Comparison of ENCODE assay signal across 11 mouse cellular contexts in genomic region chr5:100041272-100041671, GRCm38 (mm10). TPM values are rescaled to one million over a fixed set of nuclear protein-coding genes. Genes with fewer than 3 reads are reported as not detected.
DNase-seq lines count a peak whose midpoint lies in the region; ATAC-seq and TF ChIP-seq lines count a peak whose summit lies in the region.
"Had no signal": no experiment of that assay in that cellular context is flagged by ENCODE, and none has a peak within 500 bp of the region (broad histone marks: within the 10 kb centered on the region; RNA-seq: fewer than 3 reads in every experiment).

No protein-coding gene starts in this region.

- 0 out of 2 replicates have a peak, but pooled peaks cover 2% of the 10 kb centered on the region for H3K36me3 ChIP-seq in heart, embryonic 15.5 days
- peaks cover 17% of the 10 kb centered on the region for H3K36me3 ChIP-seq in C2C12 (ENCODE audit: control insufficient read depth, insufficient read depth)
- H3K36me3 ChIP-seq in forebrain, embryonic 14.5 days (ENCODE audit: control insufficient read depth, insufficient read depth, low read length), result peaks cover 7% of the 10 kb centered on the region; the same call in 1 of the 2 replicates
- peaks cover 23% of the 10 kb centered on the region for H3K36me3 ChIP-seq in liver, embryonic 15.5 days (replicated peaks)

- no peak overlapping the region for H3ac ChIP-seq in C2C12 (ENCODE audit: control insufficient read depth, insufficient read length, low read depth)

- TF ChIP-seq CTCF in C2C12 (IDR thresholded peaks at IDR 0.05; ENCODE audit: control insufficient read depth, insufficient read depth, insufficient read length), result no peak

- no peak overlapping the region for H3K4me3 ChIP-seq in heart, embryonic 15.5 days
- H3K4me3 ChIP-seq in C2C12 (ENCODE audit: insufficient read depth, poor library complexity, severe bottlenecking), result peak overlapping the region; percentile 85
- peak overlapping the region; percentile 75; the same call in 1 of the 2 replicates for H3K4me3 ChIP-seq in forebrain, embryonic 14.5 days (ENCODE audit: low read depth, low read length)
- H3K4me3 ChIP-seq in liver, embryonic 15.5 days (replicated peaks), result peak overlapping the region; percentile 98; the same call in 1 of the 2 replicates

- peak overlapping the region; percentile 83; the same call in 1 of the 2 replicates for H3K4me2 ChIP-seq in heart, embryonic 15.5 days
- H3K4me2 ChIP-seq in forebrain, embryonic 14.5 days (ENCODE audit: low read length), result peak overlapping the region; percentile 62
- H3K4me2 ChIP-seq in liver, embryonic 15.5 days, result peak overlapping the region; percentile 99

- intact Hi-C loops in heart, postnatal 25 days (cut with DNase I), result loop anchor here (10.0 kb wide), 1 partner anchor 464 kb away; the partner anchor contains the start of gene Lin54

- no peak for DNase-seq in heart, postnatal 25 days (ENCODE audit: low spot score)
- DNase-seq in forebrain, embryonic 14.5 days (ENCODE audit: low spot score), result no peak
- no peak for DNase-seq in ovary, adult 18-20 months (ENCODE audit: low spot score)
- no peak for DNase-seq in thymus, postnatal 14 days
- no peak for DNase-seq in urinary bladder, adult 18-20 months (ENCODE audit: low spot score in 2 of 2)
- DNase-seq: adrenal gland, postnatal 25 days; heart, postnatal 10 days; thymus, postnatal 25 days had no signal

- no peaks in the 10 kb centered on the region for H3K9me3 ChIP-seq in heart, embryonic 15.5 days (replicated peaks)
- H3K9me3 ChIP-seq in forebrain, embryonic 14.5 days (replicated peaks; ENCODE audit: control insufficient read depth, low read length), result no peaks in the 10 kb centered on the region
- H3K9me3 ChIP-seq in liver, embryonic 15.5 days (replicated peaks), result no peaks in the 10 kb centered on the region

- no peaks in the 10 kb centered on the region for H3K27me3 ChIP-seq in heart, embryonic 15.5 days
- H3K27me3 ChIP-seq in C2C12 (ENCODE audit: control insufficient read depth, insufficient read depth, insufficient read length), result no peaks in the 10 kb centered on the region
- no peaks in the 10 kb centered on the region for H3K27me3 ChIP-seq in forebrain, embryonic 14.5 days (replicated peaks; ENCODE audit: control insufficient read depth, insufficient read depth, low read length)
- H3K27me3 ChIP-seq in liver, embryonic 15.5 days, result no peaks in the 10 kb centered on the region

- no peak overlapping the region for H3K9ac ChIP-seq in heart, embryonic 15.5 days
- no peak overlapping the region for H3K9ac ChIP-seq in forebrain, embryonic 14.5 days (ENCODE audit: low read length)
- H3K9ac ChIP-seq in liver, embryonic 15.5 days, result no peak overlapping the region; the same call in 1 of the 2 replicates

- peaks cover 97% of the 10 kb centered on the region for H3K79me2 ChIP-seq in C2C12 (ENCODE audit: control insufficient read depth, insufficient read depth)

- H3K4me1 ChIP-seq in heart, embryonic 15.5 days (replicated peaks), result peaks cover 39% of the 10 kb centered on the region
- peaks cover 13% of the 10 kb centered on the region; the same call in 1 of the 2 replicates for H3K4me1 ChIP-seq in forebrain, embryonic 14.5 days (ENCODE audit: control insufficient read depth, insufficient read depth, low read length)
- H3K4me1 ChIP-seq in liver, embryonic 15.5 days (replicated peaks), result peaks cover 60% of the 10 kb centered on the region

- no peak for ATAC-seq in heart, embryonic 15.5 days (replicated peaks; ENCODE audit: insufficient number of reproducible peaks, insufficient read depth, low FRiP score, low read depth)
- no peak for ATAC-seq in forebrain, embryonic 14.5 days
- no peak for ATAC-seq in liver, embryonic 15.5 days (ENCODE audit: insufficient read depth)

- no peak overlapping the region for H3K27ac ChIP-seq in heart, embryonic 15.5 days
- no peak overlapping the region for H3K27ac ChIP-seq in forebrain, embryonic 14.5 days (ENCODE audit: low read depth, low read length)
- no peak overlapping the region for H3K27ac ChIP-seq in liver, embryonic 15.5 days (replicated peaks)

- H3K79me3 ChIP-seq in C2C12 (ENCODE audit: low read depth), result peaks cover 83% of the 10 kb centered on the region

- WGBS in heart, embryonic 15.5 days, result 73% methylated on average over 4 of the region's 4 CpGs
- 62% methylated on average over 4 of the region's 4 CpGs for WGBS in forebrain, embryonic 14.5 days
- WGBS in liver, embryonic 15.5 days (ENCODE audit: insufficient replicate concordance), result 46% methylated on average over 4 of the region's 4 CpGs

TF ChIP-seq in C2C12, 6 proteins besides CTCF, POLR2A, EP300 and RAD21:
- TF ChIP-seq FOSL1 (IDR thresholded peaks at IDR 0.05; ENCODE audit: insufficient read depth, low read length, poor library complexity, severe bottlenecking) (no peak), MYOD1 (IDR thresholded peaks at IDR 0.05; ENCODE audit: control insufficient read depth, insufficient read length, low read depth) (no peak), CEBPB (IDR thresholded peaks at IDR 0.05; ENCODE audit: low read depth) (no peak), USF1 (IDR thresholded peaks at IDR 0.05; ENCODE audit: low read depth) (no peak), MYOG (IDR thresholded peaks at IDR 0.05; ENCODE audit: control insufficient read depth, extremely low read depth, insufficient read length) (no peak), MAX (IDR thresholded peaks at IDR 0.05) (no peak)

RNA-seq across cellular contexts. Expression of gene Enoph1, which starts 1.5 kb away (rescaled TPM):
- polyA plus RNA-seq in heart, embryonic 15.5 days (2015; fragmentation: Nextera tagmentation; extraction: Ambion mirVana), result 22.7 and 28.7 TPM in 2 replicates
- total RNA-seq in heart, postnatal 25 days (2021), result 1 to 10 TPM; 7.3 to 8.4 TPM
- 35.3 TPM for polyA plus RNA-seq in C2C12 (2012; fragmentation: generic; extraction: Trizol)
- 53.2 and 60.2 TPM in 2 replicates for polyA plus RNA-seq in forebrain, embryonic 14.5 days (2014; fragmentation: Nextera tagmentation; extraction: Ambion mirVana)
- polyA plus RNA-seq in liver, embryonic 15.5 days (2015; fragmentation: Nextera tagmentation; extraction: Ambion mirVana), result 15.4 and 17.2 TPM in 2 replicates

RNA-seq across cellular contexts. Expression of gene Hnrnpdl, which starts 1.8 kb away (rescaled TPM):
- 77.5 and 93.8 TPM in 2 replicates for polyA plus RNA-seq in heart, embryonic 15.5 days (2015; fragmentation: Nextera tagmentation; extraction: Ambion mirVana)
- total RNA-seq in heart, postnatal 25 days (2021), result 10 to 100 TPM; 53.1 to 63.5 TPM
- polyA plus RNA-seq in C2C12 (2012; fragmentation: generic; extraction: Trizol), result 66.9 TPM
- 244 and 250 TPM in 2 replicates for polyA plus RNA-seq in forebrain, embryonic 14.5 days (2014; fragmentation: Nextera tagmentation; extraction: Ambion mirVana)
- polyA plus RNA-seq in liver, embryonic 15.5 days (2015; fragmentation: Nextera tagmentation; extraction: Ambion mirVana), result 46.6 and 47.0 TPM in 2 replicates
